Mouse (Mus musculus): ENCODE measurements around the gene Rhno1. TPM values are rescaled to one million over a fixed set of nuclear protein-coding genes. Genes with fewer than 3 reads are reported as not detected.

The Rhno1 gene
- total and polyA plus RNA-seq, 3 experiments = 46.8 to 137 (median 88.1) TPM

DNA sequence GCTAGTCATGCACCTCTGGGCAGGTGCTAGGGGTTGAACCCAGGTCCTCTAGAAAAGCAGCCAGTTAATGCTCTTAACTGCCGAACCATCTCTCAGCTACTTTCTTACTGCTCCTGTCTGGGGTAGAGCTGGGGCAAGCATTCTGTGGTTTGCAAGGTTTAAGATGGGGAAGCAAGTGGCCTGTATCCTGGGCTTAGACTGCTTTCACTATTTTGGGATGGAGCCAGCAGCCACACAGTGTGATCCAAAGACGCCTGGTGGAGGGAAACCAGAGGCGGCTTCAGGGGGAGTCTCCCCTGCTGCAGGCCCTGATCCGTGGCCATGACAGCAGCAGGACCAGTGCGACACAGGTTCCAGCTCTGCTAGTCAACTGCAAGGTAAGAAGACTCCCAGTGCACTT, 42.0 kb upstream of the Rhno1 start:
- Histone ChIP-seq H3K4me1 (ENCODE audit: control insufficient read depth in 1 of 2, insufficient read depth in 2 of 2, low read length in 2 of 2) (no peaks in the 10 kb centered on the region), H3K4me3 (ENCODE audit: control insufficient read depth in 1 of 2, insufficient read depth in 1 of 2, low read depth in 2 of 2, low read length in 2 of 2) (no peak overlapping the region), H3K9ac (ENCODE audit: control insufficient read depth, low read depth, low read length, poor library complexity, severe bottlenecking) (no peak overlapping the region), H3K9me3 (replicated peaks; ENCODE audit: insufficient read depth, low read length) (no peaks in the 10 kb centered on the region), H3K36me3 (ENCODE audit: control insufficient read depth in 1 of 2, insufficient read depth in 2 of 2, low read length in 2 of 2) (no peaks in the 10 kb centered on the region), H3K27ac (ENCODE audit: control insufficient read depth, low read depth, low read length) (no peak overlapping the region), H3K79me2 (ENCODE audit: control insufficient read depth, insufficient read depth, low read length, poor library complexity) (no peaks in the 10 kb centered on the region), H3K27me3 (ENCODE audit: control insufficient read depth in 1 of 2, insufficient read depth in 2 of 2, low read length in 2 of 2) (no peaks in the 10 kb centered on the region)
- TF ChIP-seq POLR2A (IDR thresholded peaks at IDR 0.05; ENCODE audit: control insufficient read depth in 1 of 2, insufficient read depth in 1 of 2, low read depth in 1 of 2, low read length in 2 of 2, poor library complexity in 1 of 2) (no peak), RAD21 (IDR thresholded peaks at IDR 0.05; ENCODE audit: low read depth, low read length) (no peak), MAFK (IDR thresholded peaks at IDR 0.05; ENCODE audit: borderline replicate concordance, low read depth, low read length) (no peak), CHD2 (IDR thresholded peaks at IDR 0.05; ENCODE audit: low read length) (no peak), MXI1 (IDR thresholded peaks at IDR 0.05; ENCODE audit: low read depth, low read length) (no peak), KAT2A (conservative IDR thresholded peaks at IDR 0.05; ENCODE audit: low read depth, low read length) (no peak), E2F4 (IDR thresholded peaks at IDR 0.05; ENCODE audit: borderline replicate concordance, low read depth, low read length) (no peak), CHD1 (IDR thresholded peaks at IDR 0.05; ENCODE audit: low read depth, low read length) (no peak), TCF12 (IDR thresholded peaks at IDR 0.05; ENCODE audit: low read depth, low read length) (no peak), UBTF (IDR thresholded peaks at IDR 0.05; ENCODE audit: borderline replicate concordance, insufficient read depth, low read depth, low read length) (no peak), ZNF384 (IDR thresholded peaks at IDR 0.05; ENCODE audit: low read depth, low read length) (no peak), ETS1 (IDR thresholded peaks at IDR 0.05; ENCODE audit: low read depth, low read length) (no peak), EP300 (IDR thresholded peaks at IDR 0.05; ENCODE audit: low read depth in 1 of 2, low read length in 2 of 2) (no peak), GABPA (IDR thresholded peaks at IDR 0.05; ENCODE audit: low read depth, low read length) (no peak), JUND (IDR thresholded peaks at IDR 0.05; ENCODE audit: low read depth, low read length) (no peak)
- no peak for DNase-seq (ENCODE audit: low read depth, low spot score)

DNA sequence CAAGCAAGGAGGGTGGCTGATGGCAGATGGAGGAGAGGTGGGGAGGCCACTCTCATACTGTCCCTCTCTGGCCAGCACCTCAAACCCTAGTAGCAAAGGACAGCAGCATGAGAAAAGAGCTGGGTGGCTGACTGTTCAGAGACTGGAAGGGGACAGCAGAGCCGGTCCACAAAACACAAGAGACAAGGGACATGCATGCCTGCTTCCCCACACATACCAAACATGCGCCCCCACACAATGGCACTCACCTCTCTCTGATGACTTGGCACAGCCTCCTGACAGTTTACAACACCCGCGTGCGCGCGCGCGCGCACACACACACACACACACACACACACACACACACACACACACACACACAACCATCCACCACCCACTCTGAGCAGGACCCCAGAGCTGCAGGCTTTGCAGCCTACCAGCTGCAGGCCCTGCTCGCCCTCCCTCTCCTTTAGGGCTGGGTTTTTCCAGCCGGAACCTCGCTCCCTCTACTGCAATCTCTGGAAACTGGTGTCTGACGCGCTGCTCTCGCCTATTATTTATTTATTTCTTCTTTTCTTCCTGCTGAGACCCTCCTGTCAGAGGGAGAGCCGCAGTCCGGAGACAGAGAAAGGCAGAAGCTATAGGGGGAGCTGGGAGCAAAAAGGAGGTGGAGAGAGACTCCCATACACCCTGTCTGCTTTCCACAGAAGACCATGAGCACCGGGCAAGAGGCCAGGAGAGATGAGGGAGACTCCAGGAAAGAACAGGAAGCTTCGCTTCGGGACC, 36.9 kb upstream of the Rhno1 start:
- H3K27me3 ChIP-seq (ENCODE audit: control insufficient read depth in 1 of 2, insufficient read depth in 2 of 2, low read length in 2 of 2) = no peaks in the 10 kb centered on the region; a peak in 1 of 4 replicates
- H3K27ac ChIP-seq (ENCODE audit: control insufficient read depth, low read depth, low read length) = no peak overlapping the region
- DNase-seq (ENCODE audit: low read depth, low spot score) = no peak
- no peaks in the 10 kb centered on the region for H3K4me1 ChIP-seq (ENCODE audit: control insufficient read depth in 1 of 2, insufficient read depth in 2 of 2, low read length in 2 of 2)
- no peak overlapping the region for H3K9ac ChIP-seq (ENCODE audit: control insufficient read depth, low read depth, low read length, poor library complexity, severe bottlenecking)
- H3K36me3 ChIP-seq (ENCODE audit: control insufficient read depth in 1 of 2, insufficient read depth in 2 of 2, low read length in 2 of 2) = no peaks in the 10 kb centered on the region
- H3K9me3 ChIP-seq (replicated peaks; ENCODE audit: insufficient read depth, low read length) = no peaks in the 10 kb centered on the region
- no peak for TF ChIP-seq USF1 (IDR thresholded peaks at IDR 0.05; ENCODE audit: low read depth, low read length)
- no peak for TF ChIP-seq GABPA (IDR thresholded peaks at IDR 0.05; ENCODE audit: low read depth, low read length)
- TF ChIP-seq MEF2A (IDR thresholded peaks at IDR 0.05; ENCODE audit: extremely low read depth, insufficient replicate concordance, low read depth, low read length, poor library complexity, severe bottlenecking) = no peak
- TF ChIP-seq UBTF (IDR thresholded peaks at IDR 0.05; ENCODE audit: borderline replicate concordance, insufficient read depth, low read depth, low read length) = no peak
- TF ChIP-seq ZMIZ1 (IDR thresholded peaks at IDR 0.05; ENCODE audit: low read depth, low read length) = no peak
- no peak for TF ChIP-seq CHD1 (IDR thresholded peaks at IDR 0.05; ENCODE audit: low read depth, low read length)
- TF ChIP-seq RAD21 (IDR thresholded peaks at IDR 0.05; ENCODE audit: low read depth, low read length) = no peak
- TF ChIP-seq ZC3H11A (IDR thresholded peaks at IDR 0.05; ENCODE audit: low read depth, low read length) = no peak
- no peak for TF ChIP-seq EP300 (IDR thresholded peaks at IDR 0.05; ENCODE audit: low read depth in 1 of 2, low read length in 2 of 2)
- TF ChIP-seq E2F4 (IDR thresholded peaks at IDR 0.05; ENCODE audit: borderline replicate concordance, low read depth, low read length) = no peak
- TF ChIP-seq NRF1 (IDR thresholded peaks at IDR 0.05; ENCODE audit: insufficient read depth, low read depth, low read length, poor library complexity, severe bottlenecking) = no peak
- no peak for TF ChIP-seq POLR2AphosphoS5 (IDR thresholded peaks at IDR 0.05; ENCODE audit: borderline replicate concordance, low read depth, low read length)
- TF ChIP-seq BHLHE40 (IDR thresholded peaks at IDR 0.05; ENCODE audit: borderline replicate concordance, low read depth, low read length) = no peak
- no peaks in the 10 kb centered on the region for H3K79me2 ChIP-seq (ENCODE audit: control insufficient read depth, insufficient read depth, low read length, poor library complexity)
- H3K4me3 ChIP-seq (ENCODE audit: control insufficient read depth in 1 of 2, insufficient read depth in 1 of 2, low read depth in 2 of 2, low read length in 2 of 2) = no peak overlapping the region

Measured in MEL (cell line).